In the genomic region with DNA sequence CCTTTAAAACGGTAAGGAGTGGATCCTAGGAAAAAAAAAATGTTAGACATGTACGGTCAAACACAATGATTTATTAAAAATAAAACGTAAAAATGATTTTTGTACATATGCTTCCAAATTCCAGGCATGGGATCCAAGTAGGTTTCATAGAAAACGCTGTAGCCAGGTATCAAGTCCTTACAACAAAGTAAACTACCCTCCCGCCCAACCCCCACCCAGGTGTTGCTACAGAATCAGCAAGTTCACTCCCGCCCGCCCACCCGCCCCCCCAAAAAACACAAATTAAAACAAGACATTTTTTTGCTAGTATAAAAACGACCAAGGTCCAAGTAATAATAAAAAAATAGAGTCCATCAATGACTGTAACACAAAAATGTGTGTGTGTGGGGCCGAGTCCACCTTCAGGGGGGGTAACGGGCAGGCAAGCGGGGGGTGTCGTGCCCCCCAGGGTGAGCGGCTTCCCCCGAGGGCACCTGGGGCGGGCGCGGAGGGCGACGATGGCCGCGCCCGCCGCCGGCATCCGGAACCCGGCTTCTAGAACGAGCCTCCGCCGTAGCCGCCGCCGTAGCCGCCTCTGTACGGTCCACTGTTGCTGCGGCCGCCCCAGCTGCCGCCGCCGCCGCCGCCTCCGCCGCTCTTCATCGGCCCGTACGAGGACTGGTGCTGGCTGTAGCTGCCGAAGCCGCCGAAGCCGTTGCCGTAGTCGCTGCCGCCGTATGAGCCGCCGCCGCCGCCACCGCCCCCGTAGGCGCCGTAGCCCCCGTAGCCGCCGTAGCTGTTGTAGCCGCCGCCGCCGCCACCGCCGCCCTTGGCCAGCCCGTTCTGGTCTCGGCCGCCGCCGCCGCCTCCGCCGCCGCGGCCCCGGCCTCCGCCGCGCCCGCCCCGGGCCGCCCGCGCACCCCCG, we compare ENCODE assay signal across 8 mouse cellular contexts. TPM values are rescaled to one million over a fixed set of nuclear protein-coding genes. Genes with fewer than 3 reads are reported as not detected.
DNase-seq lines count a peak whose midpoint lies in the region.

No protein-coding gene starts in this region.

- H3K27ac ChIP-seq in hindbrain, embryonic 10.5 days: peak overlapping the region; percentile 100

- peak overlapping the region; percentile 98 for H3K4me3 ChIP-seq in hindbrain, embryonic 10.5 days

- no peaks in the 10 kb centered on the region for H3K9me3 ChIP-seq in hindbrain, embryonic 10.5 days

- peaks cover 24% of the 10 kb centered on the region for H3K36me3 ChIP-seq in hindbrain, embryonic 10.5 days

- peak; percentile 15 for DNase-seq in gastrocnemius, postnatal 10 days
- no peak for DNase-seq in gastrocnemius, postnatal 25 days
- peak; percentile 38 for DNase-seq in right cerebral cortex, postnatal 4 days
- no peak for DNase-seq in right cerebral cortex, adult 18-20 months
- DNase-seq in hindbrain, embryonic 10.5 days (ENCODE audit: low spot score): no peak
- peak; percentile 11 for DNase-seq in lung, postnatal 36 days
- peak; percentile 64 for DNase-seq in thymus, postnatal 14 days
- DNase-seq in urinary bladder, adult 2 months (ENCODE audit: low spot score): no peak

- whole genome bisulfite sequencing in hindbrain, embryonic 10.5 days: under 1% methylated on average over 92 of the region's 92 CpGs

- peaks cover 43% of the 10 kb centered on the region for H3K4me1 ChIP-seq in hindbrain, embryonic 10.5 days (replicated peaks)

- H3K27me3 ChIP-seq in hindbrain, embryonic 10.5 days (ENCODE audit: insufficient read depth, poor library complexity, severe bottlenecking): no peaks in the 10 kb centered on the region

RNA-seq across cellular contexts. Expression of a gene that starts 1.2 kb away (rescaled TPM):
- 10 to 100 TPM; 90.3 to 91.7 TPM for total RNA-seq in gastrocnemius, postnatal 10 days (2021)
- 10 to 100 TPM; 34.6 to 38.6 TPM for total RNA-seq in gastrocnemius, postnatal 25 days (2021)
- polyA plus RNA-seq in hindbrain, embryonic 10.5 days (2016; fragmentation: Nextera tagmentation; extraction: Ambion mirVana): 41.4 and 46.1 TPM in 2 replicates
- polyA plus RNA-seq in urinary bladder, adult 2 months (2012; rRNA removed): 77.7 and 79.7 TPM in 2 replicates

RNA-seq across cellular contexts. Expression of a gene that starts 13.7 kb away (rescaled TPM):
- total RNA-seq in gastrocnemius, postnatal 10 days (2021): 1 to 10 TPM; 1.4 TPM
- total RNA-seq in gastrocnemius, postnatal 25 days (2021): under 1 TPM; 0.41 to 0.88 TPM
- 1.9 and 3.4 TPM in 2 replicates for polyA plus RNA-seq in hindbrain, embryonic 10.5 days (2016; fragmentation: Nextera tagmentation; extraction: Ambion mirVana)
- 1.6 and 2.1 TPM in 2 replicates for polyA plus RNA-seq in urinary bladder, adult 2 months (2012; rRNA removed)

RNA-seq across cellular contexts. Expression of a gene that starts 30.3 kb away (rescaled TPM):
- 1 to 10 TPM; 9.6 to 9.7 TPM for total RNA-seq in gastrocnemius, postnatal 10 days (2021)
- total RNA-seq in gastrocnemius, postnatal 25 days (2021): 10 to 100 TPM in 1 of 2 experiments, 1 to 10 TPM in 1; 9.3 to 12.2 TPM
- polyA plus RNA-seq in hindbrain, embryonic 10.5 days (2016; fragmentation: Nextera tagmentation; extraction: Ambion mirVana): 57.1 and 66.7 TPM in 2 replicates
- polyA plus RNA-seq in urinary bladder, adult 2 months (2012; rRNA removed): 35.3 and 38.1 TPM in 2 replicates

Comparison
In these comparisons a context has a peak if more than half of its experiments do, and no peak if none do; other contexts are left out.
1. DNase-seq: peak in gastrocnemius, postnatal 10 days (single experiment), right cerebral cortex, postnatal 4 days (single experiment), lung, postnatal 36 days (single experiment) and thymus, postnatal 14 days (single experiment); none in gastrocnemius, postnatal 25 days (single experiment), right cerebral cortex, adult 18-20 months (single experiment), hindbrain, embryonic 10.5 days (single experiment) and urinary bladder, adult 2 months (single experiment).